Mouse (Mus musculus) retina, postnatal 1 day (tissue): Measurements from ENCODE around the gene Qprt.

Experiments
- DNase-seq: peaks from one replicate; pipeline ENCODE4 v3.0.0-alpha.2; 2012

Gene Qprt

GRCm38 (mm10) chr7:127129638-127130037, 7.6 kb upstream of the Qprt start:
- peak; percentile 41 for DNase-seq

- peak; percentile 33 for DNase-seq
Measured at GRCm38 (mm10) chr7:127121061-127121910, 740 bp downstream of the Qprt start.

GRCm38 (mm10) chr7:127118671-127119445, 3.2 kb downstream of the Qprt start:
- DNase-seq = no peak

- DNase-seq = peak; percentile 54
Measured at GRCm38 (mm10) chr7:127117948-127118347, 4.1 kb downstream of the Qprt start.

- no peak for DNase-seq
Measured at GRCm38 (mm10) chr7:127116331-127116935, 5.6 kb downstream of the Qprt start.

GRCm38 (mm10) chr7:127114920-127115319, 7.1 kb downstream of the Qprt start:
- no peak for DNase-seq

- DNase-seq = no peak
Measured at GRCm38 (mm10) chr7:127113614-127114259, 8.3 kb downstream of the Qprt start.

- no peak for DNase-seq
Measured at GRCm38 (mm10) chr7:127112921-127113597, 9.0 kb downstream of the Qprt start.

- no peak for DNase-seq
Measured at GRCm38 (mm10) chr7:127112251-127112841, 9.7 kb downstream of the Qprt start.

GRCm38 (mm10) chr7:127111461-127111860, 10.6 kb downstream of the Qprt start:
- DNase-seq = peak; percentile 59

- peak; percentile 88 for DNase-seq
Measured at GRCm38 (mm10) chr7:127110239-127111007, 11.6 kb downstream of the Qprt start.

GRCm38 (mm10) chr7:127105551-127105950, 16.5 kb downstream of the Qprt start:
- DNase-seq = no peak

- DNase-seq = peak; percentile 97
Measured at GRCm38 (mm10) chr7:127104560-127105332, 17.3 kb downstream of the Qprt start.

GRCm38 (mm10) chr7:127103960-127104359, 18.1 kb downstream of the Qprt start:
- DNase-seq = no peak

- DNase-seq = no peak
Measured at GRCm38 (mm10) chr7:127102148-127102547, 19.9 kb downstream of the Qprt start.

GRCm38 (mm10) chr7:127101451-127102016, 20.5 kb downstream of the Qprt start:
- DNase-seq = no peak

GRCm38 (mm10) chr7:127099528-127099927, 22.5 kb downstream of the Qprt start:
- no peak for DNase-seq

- no peak for DNase-seq
Measured at GRCm38 (mm10) chr7:127098950-127099349, 23.1 kb downstream of the Qprt start.

GRCm38 (mm10) chr7:127098521-127098920, 23.5 kb downstream of the Qprt start:
- DNase-seq = no peak

GRCm38 (mm10) chr7:127096456-127096855, 25.6 kb downstream of the Qprt start:
- DNase-seq = no peak
